Mouse (Mus musculus) heart, embryonic 14.5 days (tissue): ENCODE data around the gene Clk4. TPM values are rescaled to one million over a fixed set of nuclear protein-coding genes. Genes with fewer than 3 reads are reported as not detected.

Source experiments
- ATAC-seq: fragments of 200-750 bp; cut with Nextera tagmentation; 2 replicates; pipeline ENCODE4 v1.8.0; 2017; ENCODE audit warnings: low read depth, moderate TSS enrichment; ENCODE audit not compliant: insufficient number of reproducible peaks, insufficient read depth, low FRiP score
- H3K27ac ChIP-seq, 2 experiments: fragments of 200-500 bp in 1 of 2; fragments of 300-500 bp in 1 of 2; sonication (generic) in 1 of 2; replicated peaks in 1 of 2; 2 replicates each; pipeline ENCODE4 v1.5.1; 2012 to 2014; ENCODE audit warnings: low read depth in 2 of 2, low read length in 2 of 2, control low read depth in 1 of 2, mild to moderate bottlenecking in 1 of 2, mixed read lengths in 1 of 2; ENCODE audit not compliant: control insufficient read depth in 1 of 2, insufficient read depth in 1 of 2
- H3K27me3 ChIP-seq: fragments of 300-500 bp; sonication (generic); 2 replicates; pipeline ENCODE4 v1.6.1; 2014; ENCODE audit warnings: mild to moderate bottlenecking, low read length, control low read depth; ENCODE audit not compliant: control insufficient read depth, insufficient read depth
- H3K36me3 ChIP-seq: fragments of 300-500 bp; sonication (generic); 2 replicates; pipeline ENCODE4 v1.6.1; 2014; ENCODE audit warnings: mild to moderate bottlenecking, control low read depth, low read length, mixed read lengths; ENCODE audit not compliant: control insufficient read depth, insufficient read depth
- H3K4me1 ChIP-seq, 2 experiments: fragments of 200-500 bp in 1 of 2; fragments of 300-500 bp in 1 of 2; sonication (generic) in 1 of 2; 2 replicates each; pipeline ENCODE4 v1.6.1; 2012 to 2014; ENCODE audit warnings: low read length in 2 of 2, control low read depth in 1 of 2, mixed read lengths in 1 of 2; ENCODE audit not compliant: control insufficient read depth in 2 of 2, insufficient read depth in 2 of 2
- H3K4me2 ChIP-seq: fragments of 300-500 bp; sonication (generic); 2 replicates; pipeline ENCODE4 v1.6.1; 2014; ENCODE audit warnings: mild to moderate bottlenecking, low read length
- H3K4me3 ChIP-seq, 2 experiments: fragments of 200-500 bp in 1 of 2; fragments of 300-500 bp in 1 of 2; sonication (generic) in 1 of 2; 2 replicates each; pipeline ENCODE4 v1.5.1; 2012 to 2014; ENCODE audit warnings: low read length in 2 of 2, mild to moderate bottlenecking in 2 of 2, control low read depth in 1 of 2, low read depth in 1 of 2, moderate library complexity in 1 of 2; ENCODE audit not compliant: control insufficient read depth in 1 of 2, insufficient read depth in 1 of 2
- H3K9ac ChIP-seq: fragments of 300-500 bp; sonication (generic); 2 replicates; pipeline ENCODE4 v1.6.1; 2014; ENCODE audit warnings: mild to moderate bottlenecking, low read length
- H3K9me3 ChIP-seq: fragments of 300-500 bp; sonication (generic); 2 replicates; pipeline ENCODE4 v1.6.1; 2016; ENCODE audit warnings: low read length, control low read depth; ENCODE audit not compliant: control insufficient read depth
- WGBS: fragments of 180-500 bp; shearing (Covaris S2); extraction: QIAGEN DNeasy Blood & Tissue Kit; methylation state at CpG from one replicate; pipeline ENCODE4 v1.1.7; 2014; 5-methylcytosine and 5-hydroxymethylcytosine counted together
- polyA plus RNA-seq: library from polyadenylated mRNA; unstranded; fragments of >200 nt; fragmentation: Nextera tagmentation; extraction: Ambion mirVana; gene quantifications from 2 replicates; pipeline ENCODE4 v1.2.1, GENCODE M21; 2014

Clk4 gene
- polyA plus RNA-seq, 1 experiment from 2014 or later: 85.4 TPM

- Histone ChIP-seq H3K4me1 (peaks cover 7 to 19% of the 10 kb centered on the region in 2 experiments; a peak in 3 of 4 replicates), H3K27me3 (no peaks in the 10 kb centered on the region), H3K27ac (peak within 1 kb of the TSS; percentile 95 to 98), H3K9me3 (no peaks in the 10 kb centered on the region), H3K4me2 (peak within 1 kb of the TSS; percentile 74), H3K9ac (peak within 1 kb of the TSS; percentile 99), H3K4me3 (peak within 1 kb of the TSS; percentile 82 to 95), H3K36me3 (peaks cover 10% of the 10 kb centered on the region)
- peak; percentile 98 for ATAC-seq
- WGBS: 9% methylated on average over 57 of the region's 57 CpGs
Observed at GRCm38 (mm10) chr11:51262342-51263285, 1.1 kb downstream of the Clk4 start, which contains the start of gene BC049762. Gene BC049762 (minus strand): TSS chr11:51263046.

DNA sequence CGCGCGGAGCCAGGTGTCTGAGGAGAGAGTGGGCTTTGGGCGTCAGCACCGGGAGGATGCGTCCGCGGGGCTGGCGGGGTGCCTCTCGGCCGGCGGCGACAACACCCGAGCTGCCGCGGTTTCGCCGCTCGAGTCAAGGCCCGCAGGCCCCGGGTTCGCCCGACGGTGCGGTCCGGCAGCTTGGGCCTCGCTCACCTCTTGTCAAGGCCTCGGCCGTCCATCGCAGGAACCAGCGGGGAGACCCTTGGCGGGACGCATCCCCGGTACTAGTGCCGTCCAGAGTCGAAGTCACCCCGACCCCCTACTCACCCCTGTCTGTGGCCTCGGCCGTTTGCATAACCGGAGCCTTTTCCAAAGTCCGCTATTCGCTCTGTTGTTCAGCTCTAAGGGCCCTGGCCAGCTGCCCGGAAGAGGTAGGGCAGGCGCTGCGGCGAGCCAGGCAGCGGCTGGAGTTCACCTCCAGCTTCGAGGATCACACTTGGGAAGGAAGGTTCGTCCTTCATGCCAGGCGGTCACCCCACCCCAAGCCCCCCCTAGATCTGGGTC lies 1.8 kb downstream of the Clk4 start:
- Histone ChIP-seq H3K9ac (peak overlapping the region; percentile 99), H3K4me1 (peaks cover 7 to 19% of the 10 kb centered on the region in 2 experiments; a peak in 3 of 4 replicates), H3K36me3 (peaks cover 15% of the 10 kb centered on the region), H3K4me3 (peak overlapping the region; percentile 82 to 95), H3K9me3 (no peaks in the 10 kb centered on the region), H3K27ac (peak overlapping the region; percentile 95 to 98), H3K27me3 (no peaks in the 10 kb centered on the region), H3K4me2 (peak overlapping the region; percentile 74)
- ATAC-seq: peak; percentile 55
- WGBS: under 1% methylated on average over 50 of the region's 50 CpGs

DNA sequence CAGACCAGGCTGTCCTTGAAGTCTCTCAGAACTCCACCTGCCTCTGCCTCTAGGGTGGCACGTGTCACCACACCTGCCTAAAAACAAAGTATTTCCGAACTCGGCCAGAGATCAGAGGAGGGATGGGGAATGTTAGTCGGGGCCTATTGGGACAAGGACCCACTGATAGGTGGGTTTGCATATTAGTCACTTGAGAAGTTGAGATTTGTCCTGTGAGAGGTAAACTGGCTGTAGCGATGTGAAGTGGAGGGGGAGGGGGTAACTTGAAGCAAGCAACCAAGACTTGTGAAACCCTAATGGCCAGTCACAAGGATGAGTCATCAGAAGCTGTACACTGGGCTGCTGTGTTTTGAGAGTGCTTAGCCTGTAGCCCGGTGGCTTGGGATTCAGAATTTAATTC lies 2.8 kb downstream of the Clk4 start:
- H3K4me3 ChIP-seq: peak overlapping the region; percentile 29 to 95

GRCm38 (mm10) chr11:51265326-51265725 lies 3.8 kb downstream of the Clk4 start:
- H3K4me1 ChIP-seq: peaks cover 7 to 22% of the 10 kb centered on the region in 2 experiments; a peak in 3 of 4 replicates
- no peaks in the 10 kb centered on the region for H3K27me3 ChIP-seq
- 48% methylated on average over 3 of the region's 3 CpGs for WGBS
- H3K9ac ChIP-seq: no peak overlapping the region; the same call in 1 of the 2 replicates
- H3K27ac ChIP-seq: no peak overlapping the region
- H3K9me3 ChIP-seq: no peaks in the 10 kb centered on the region
- H3K4me3 ChIP-seq: peak overlapping the region in 1 of 2 experiments; percentile 95; a peak in 1 of 4 replicates
- H3K36me3 ChIP-seq: peaks cover 29% of the 10 kb centered on the region
- no peak for ATAC-seq
- H3K4me2 ChIP-seq: peak overlapping the region; percentile 74

More for the DNA sequence above, 2.8 kb downstream of the Clk4 start:
- Histone ChIP-seq H3K27me3 (no peaks in the 10 kb centered on the region), H3K9ac (peak overlapping the region; percentile 99), H3K4me2 (peak overlapping the region; percentile 74), H3K27ac (peak overlapping the region; percentile 9 to 98; a peak in 1 of 4 replicates), H3K9me3 (no peaks in the 10 kb centered on the region), H3K4me1 (peaks cover 7 to 21% of the 10 kb centered on the region in 2 experiments; a peak in 3 of 4 replicates), H3K36me3 (peaks cover 22% of the 10 kb centered on the region)
- ATAC-seq: no peak
- 4% methylated on average over 6 of the region's 6 CpGs for WGBS

- no peak overlapping the region for H3K4me2 ChIP-seq
- H3K4me1 ChIP-seq: no peaks in the 10 kb centered on the region
- no peak overlapping the region for H3K9ac ChIP-seq
- peaks cover 92% of the 10 kb centered on the region for H3K36me3 ChIP-seq
- H3K27me3 ChIP-seq: no peaks in the 10 kb centered on the region
- no peaks in the 10 kb centered on the region for H3K9me3 ChIP-seq
- H3K27ac ChIP-seq: no peak overlapping the region
- ATAC-seq: no peak
- no peak overlapping the region for H3K4me3 ChIP-seq
- 94% methylated on average over 1 of the region's 1 CpGs for WGBS
Observed at GRCm38 (mm10) chr11:51274418-51274817, 12.9 kb downstream of the Clk4 start.

DNA sequence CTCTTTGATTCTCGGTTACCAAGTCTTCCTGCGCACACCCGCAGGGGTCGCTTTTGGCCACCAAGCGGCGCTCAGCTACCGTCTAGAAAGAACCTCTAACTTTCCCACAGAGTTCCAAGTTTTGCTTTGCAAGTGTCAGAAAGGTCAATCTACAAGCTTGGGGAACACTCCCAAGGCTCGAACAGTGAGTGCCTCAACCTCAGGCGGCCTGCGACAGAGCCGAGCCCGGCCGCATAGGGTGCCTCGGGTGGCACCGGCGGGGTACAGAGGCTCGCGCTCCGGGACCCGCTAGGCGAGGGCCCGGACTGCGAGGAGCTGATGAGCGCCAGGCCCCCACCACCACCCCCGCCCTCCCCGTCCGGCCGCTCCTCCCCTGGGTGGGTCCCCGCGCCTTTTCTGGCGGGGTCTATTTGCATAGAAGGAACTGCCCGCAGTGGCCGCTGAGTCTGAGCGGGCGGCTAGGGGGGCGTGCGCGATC lies 28.1 kb downstream of the Clk4 start, which contains the start of gene Col23a1:
Col23a1 (plus strand) TSS at position 357 of the 478 bp plus-strand sequence.
- Histone ChIP-seq H3K27ac (peak within 1 kb of the TSS; percentile 55 to 69; a peak in 2 of 4 replicates), H3K9me3 (no peaks in the 10 kb centered on the region), H3K4me1 (peaks cover 3 to 9% of the 10 kb centered on the region in 2 experiments; a peak in 1 of 4 replicates), H3K4me3 (peak within 1 kb of the TSS; percentile 60 to 90), H3K36me3 (peaks cover under 1% of the 10 kb centered on the region; the same call in 1 of the 2 replicates), H3K9ac (peak within 1 kb of the TSS; percentile 66), H3K27me3 (peaks cover 17% of the 10 kb centered on the region; the same call in 1 of the 2 replicates), H3K4me2 (peak within 1 kb of the TSS; percentile 91)
- peak; percentile 90 for ATAC-seq
- 2% methylated on average over 38 of the region's 38 CpGs for WGBS
